Mouse (Mus musculus) gastrocnemius, adult 18-20 months (tissue): ENCODE results near the gene Cxcl13. TPM values are rescaled to one million over a fixed set of nuclear protein-coding genes. Genes with fewer than 3 reads are reported as not detected.

Source experiments
- DNase-seq: peaks from one replicate; pipeline ENCODE4 v3.0.0; 2021; ENCODE audit warnings: low spot score
- total RNA-seq, 2 experiments: library from RNA; stranded (reverse); gene quantifications; 2 replicates each; pipeline ENCODE4 v1.2.3; 2021

Gene Cxcl13
- total RNA-seq, 2 experiments from 2014 or later, result 0.80 to 1.6 TPM

DNA sequence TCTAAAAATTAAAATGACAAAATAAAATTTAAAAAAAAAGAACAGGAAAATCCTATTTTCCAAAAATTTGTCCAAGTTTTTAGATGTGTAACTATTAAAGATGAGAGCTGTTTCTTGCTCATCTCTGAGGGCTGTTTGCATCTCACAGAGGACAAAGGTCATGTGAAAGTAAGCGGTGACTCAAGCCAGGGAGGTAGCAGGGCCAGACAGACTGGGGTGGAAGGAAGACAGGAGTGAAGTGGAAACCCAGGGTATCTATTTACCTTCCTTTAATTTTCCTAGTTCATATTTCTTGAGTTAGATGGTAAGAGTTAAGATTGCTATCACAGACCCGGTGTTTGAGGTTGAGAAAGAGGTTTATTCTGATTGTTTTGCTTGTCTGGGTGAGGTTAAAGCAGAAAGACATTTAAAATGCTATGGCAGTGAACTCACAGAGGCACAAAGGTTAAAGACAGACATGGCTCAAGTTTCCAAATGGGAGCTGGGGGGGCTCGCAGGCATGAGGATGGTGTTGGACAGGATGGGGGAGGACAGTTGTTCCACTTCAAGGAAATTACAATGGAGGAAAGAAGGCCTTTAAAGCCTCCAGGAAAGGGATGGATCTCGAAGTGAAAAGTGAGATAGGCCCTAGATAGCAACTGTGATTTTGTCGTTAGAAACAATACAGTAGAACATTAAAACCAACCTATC lies 27.2 kb downstream of the Cxcl13 start:
- no peak for DNase-seq

DNA sequence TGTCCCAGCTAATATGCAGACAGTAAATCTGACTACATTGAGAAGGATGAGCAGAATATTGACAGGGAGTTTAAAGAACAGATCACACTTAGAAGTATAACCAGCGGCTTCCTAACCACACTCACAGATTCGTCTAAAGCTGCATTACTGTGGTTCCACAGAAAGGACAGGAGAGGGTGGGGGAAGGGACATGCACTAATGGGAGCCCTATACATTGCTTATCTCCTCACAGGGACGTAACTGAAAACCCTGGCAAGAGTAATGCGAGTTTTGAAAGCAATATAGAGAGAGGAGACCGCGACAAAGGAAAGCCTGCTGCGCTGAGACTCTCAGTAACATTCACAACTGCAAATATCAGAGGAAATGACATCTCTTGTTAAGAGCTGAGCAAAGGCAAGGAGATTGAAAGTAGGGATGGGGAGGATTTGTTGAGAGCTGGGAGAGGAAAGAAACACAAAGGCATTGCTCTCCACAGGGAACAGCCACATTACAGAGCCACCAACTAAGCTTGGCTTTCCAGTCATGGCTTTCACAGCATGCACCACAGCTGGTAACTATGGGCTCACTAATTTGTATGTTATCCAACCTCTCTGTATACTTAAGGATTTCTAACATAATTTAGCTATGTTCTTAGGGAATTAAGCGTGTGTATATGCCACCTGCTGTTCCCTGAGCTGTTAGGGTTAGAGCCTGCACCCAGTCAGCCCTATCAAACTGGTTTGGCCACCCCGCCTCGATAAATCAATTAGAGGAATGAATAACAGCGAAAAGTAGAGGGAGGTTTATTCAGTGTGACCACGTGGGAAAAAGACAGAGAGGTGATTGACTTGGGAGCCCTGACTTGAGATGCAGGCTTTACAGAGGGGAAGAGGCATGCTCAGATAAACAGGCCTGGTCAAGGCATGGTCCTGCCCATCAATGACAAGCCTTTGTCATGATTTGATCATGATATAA lies 34.9 kb downstream of the Cxcl13 start:
- DNase-seq, result no peak

- no peak for DNase-seq
Observed at GRCm38 (mm10) chr5:95997276-95997675, 40.5 kb downstream of the Cxcl13 start.

- DNase-seq, result no peak
Observed at GRCm38 (mm10) chr5:96003348-96003747, 46.6 kb downstream of the Cxcl13 start.

GRCm38 (mm10) chr5:96008274-96008842 lies 51.6 kb downstream of the Cxcl13 start:
- no peak for DNase-seq

- DNase-seq, result no peak
Observed at GRCm38 (mm10) chr5:96009076-96009475, 52.3 kb downstream of the Cxcl13 start.

Other genes with a start within 250 kb of the Cxcl13 start
- not detected for gene Gm7978, start 220.8 kb upstream of the Cxcl13 start, total RNA-seq
- gene Gm7982, start 214.9 kb upstream of the Cxcl13 start, total RNA-seq, result not detected
- gene E330014E10Rik, start 181.0 kb upstream of the Cxcl13 start, total RNA-seq, result not detected
- gene Cnot6l, start 207.2 kb downstream of the Cxcl13 start, total RNA-seq, result 10 to 100 TPM; 24.5 to 27.8 TPM